Mouse (Mus musculus) testis, postnatal 10 days (tissue): ENCODE results near the gene Ugt2b37.
"Not testable (repeated sequence)": the region's sequence is repeated elsewhere in the genome, so short reads cannot be mapped to it uniquely, and the experiment has no call there.

ENCODE experiments used
- DNase-seq: peaks from one replicate; pipeline ENCODE4 v3.0.0; 2021; ENCODE audit warnings: low spot score

The Ugt2b37 gene

GRCm38 (mm10) chr5:87254676-87255075 lies at the start of gene Ugt2b37:
Ugt2b37 (minus strand) TSS chr5:87254804.
- not testable (repeated sequence) for DNase-seq

DNA sequence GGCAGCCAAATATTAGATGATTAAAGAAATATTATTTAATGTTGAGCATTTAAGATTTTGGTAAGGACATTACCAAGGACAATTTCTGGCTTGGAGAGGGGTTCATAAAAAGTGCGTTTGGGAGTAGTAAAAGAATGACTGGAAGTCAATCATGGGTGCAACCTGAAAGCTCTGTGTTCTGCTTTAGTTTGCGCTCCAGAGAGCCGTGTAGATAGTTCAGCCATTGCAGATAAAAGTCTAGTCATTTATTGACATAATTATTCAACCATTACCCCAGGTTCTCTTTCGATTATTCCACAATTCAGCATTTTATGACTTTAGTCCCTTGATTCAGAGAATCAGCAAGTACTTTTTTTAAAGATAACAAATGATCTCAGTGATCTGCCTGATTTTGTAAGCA lies 31.6 kb upstream of the Ugt2b37 start:
- DNase-seq = not testable (repeated sequence)

GRCm38 (mm10) chr5:87275986-87276385 lies 21.4 kb upstream of the Ugt2b37 start:
- not testable (repeated sequence) for DNase-seq

GRCm38 (mm10) chr5:87275581-87275980 lies 21.0 kb upstream of the Ugt2b37 start:
- DNase-seq = no peak

DNA sequence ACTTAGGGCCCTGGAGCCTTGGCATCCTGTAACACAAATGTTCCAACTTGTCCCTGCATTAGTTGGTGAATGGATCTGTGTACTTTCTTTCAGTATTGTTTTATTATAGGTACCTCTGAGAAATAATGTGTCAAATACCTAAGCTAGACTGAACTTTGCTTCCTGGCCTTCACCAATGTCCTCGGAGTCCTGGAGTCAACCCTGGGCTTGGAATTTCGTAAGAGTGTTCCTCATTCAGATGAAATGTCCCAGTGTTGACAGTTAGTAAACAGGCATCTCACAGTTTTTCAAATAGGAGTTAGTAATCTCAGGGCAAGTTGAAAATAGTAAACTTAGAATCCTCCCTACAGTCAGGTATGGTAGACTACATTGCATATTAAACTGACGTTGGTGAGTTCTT lies 1.2 kb upstream of the Ugt2b37 start:
- DNase-seq = no peak

- not testable (repeated sequence) for DNase-seq
These were observed 12.5 kb downstream of the Ugt2b37 start for GRCm38 (mm10) chr5:87242140-87242539.

- not testable (repeated sequence) for DNase-seq
These were observed 58.2 kb downstream of the Ugt2b37 start for GRCm38 (mm10) chr5:87196430-87196829.
